Mouse (Mus musculus): ENCODE results near the gene Mob1a.

Mob1a gene

DNA sequence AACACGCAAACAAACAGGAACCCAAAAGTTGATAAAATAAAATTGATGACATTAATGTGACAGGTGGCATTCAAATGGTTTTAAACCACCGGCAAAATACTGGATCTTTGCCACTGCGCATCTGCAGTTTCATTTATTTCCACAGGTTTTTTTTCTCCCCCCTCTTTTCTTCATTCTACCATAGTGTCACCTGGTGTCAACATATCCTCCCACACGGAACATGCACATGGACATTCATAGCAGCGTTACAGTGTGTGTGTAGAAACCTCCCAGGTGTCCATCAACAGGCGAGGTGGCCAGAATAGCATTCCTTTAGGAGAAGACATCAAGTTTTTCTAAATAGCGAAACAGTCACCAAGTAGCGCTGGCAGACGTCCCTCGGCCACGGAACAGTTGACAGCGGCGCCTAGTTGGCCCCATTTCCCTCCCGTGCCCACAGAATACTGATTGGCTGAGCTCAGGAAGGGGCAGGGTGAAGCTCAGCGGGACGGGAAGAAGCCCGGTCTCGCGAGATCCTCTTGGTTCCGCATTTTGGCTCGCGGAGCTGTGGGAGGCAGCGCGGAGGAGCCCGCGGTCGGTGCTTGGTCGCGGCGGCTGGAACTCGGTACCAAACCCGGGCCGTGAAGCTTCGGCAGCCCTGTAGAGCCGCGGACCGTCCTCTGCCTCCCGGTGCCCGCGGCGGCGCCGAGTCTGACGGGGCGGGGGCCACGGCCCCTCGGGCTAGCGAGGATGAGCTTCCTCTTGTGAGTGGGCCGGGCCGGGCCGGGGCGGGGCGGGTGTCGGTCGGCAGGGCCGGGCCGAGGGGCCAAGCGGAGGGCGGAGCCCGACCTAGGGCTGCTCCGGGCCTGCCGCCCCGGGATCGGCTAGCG lies at the start of gene Mob1a, which contains the start of gene Mthfd2:
Gene Mob1a, plus strand, starts transcription at position 492 of the 869 bp plus-strand sequence.
Gene Mthfd2, minus strand, starts transcription at position 384 of the 869 bp plus-strand sequence.
- DNase-seq (ENCODE audit: extremely low spot score, low read depth, low spot score): peak; percentile 83

- no peak for DNase-seq (ENCODE audit: extremely low spot score, low read depth, low spot score)
These were observed 48.7 kb upstream of the Mob1a start for GRCm38 (mm10) chr6:83277151-83277550.

GRCm38 (mm10) chr6:83278881-83279280 lies 46.9 kb upstream of the Mob1a start:
- no peak for DNase-seq (ENCODE audit: extremely low spot score, low read depth, low spot score)

DNA sequence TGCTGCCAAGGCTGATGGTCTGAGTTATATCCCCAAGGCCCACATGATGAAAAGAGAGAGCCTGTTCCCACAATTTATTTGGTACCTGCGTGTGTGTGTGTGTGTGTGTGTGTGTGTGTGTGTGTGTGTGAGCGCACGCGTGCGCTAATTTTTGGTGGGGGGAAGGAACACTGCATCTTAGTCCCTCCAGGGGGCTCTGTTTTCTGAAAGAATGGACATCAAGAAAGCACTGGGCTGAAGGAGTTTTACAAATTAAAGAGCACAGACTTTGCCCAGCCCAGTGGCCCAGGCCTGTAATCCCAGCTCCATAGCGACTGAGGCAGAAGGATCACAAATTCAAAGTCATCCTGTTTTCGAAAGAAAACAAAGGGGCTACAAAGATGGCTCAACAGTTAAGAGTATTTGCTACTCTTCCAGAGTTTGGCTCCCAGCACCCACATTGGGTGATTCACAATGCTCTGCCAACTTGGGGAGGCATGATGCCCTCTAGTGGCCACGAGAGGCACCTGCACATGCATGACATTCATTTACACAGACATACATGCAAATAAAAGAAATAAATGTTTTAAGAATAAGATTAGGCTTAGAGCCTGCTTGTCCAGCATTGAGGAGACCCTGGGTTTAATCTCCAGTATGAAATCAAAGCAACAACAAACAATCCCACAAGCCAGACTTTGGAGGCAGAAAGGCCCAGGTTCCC lies 45.4 kb upstream of the Mob1a start:
- no peak for DNase-seq (ENCODE audit: extremely low spot score, low read depth, low spot score)

DNA sequence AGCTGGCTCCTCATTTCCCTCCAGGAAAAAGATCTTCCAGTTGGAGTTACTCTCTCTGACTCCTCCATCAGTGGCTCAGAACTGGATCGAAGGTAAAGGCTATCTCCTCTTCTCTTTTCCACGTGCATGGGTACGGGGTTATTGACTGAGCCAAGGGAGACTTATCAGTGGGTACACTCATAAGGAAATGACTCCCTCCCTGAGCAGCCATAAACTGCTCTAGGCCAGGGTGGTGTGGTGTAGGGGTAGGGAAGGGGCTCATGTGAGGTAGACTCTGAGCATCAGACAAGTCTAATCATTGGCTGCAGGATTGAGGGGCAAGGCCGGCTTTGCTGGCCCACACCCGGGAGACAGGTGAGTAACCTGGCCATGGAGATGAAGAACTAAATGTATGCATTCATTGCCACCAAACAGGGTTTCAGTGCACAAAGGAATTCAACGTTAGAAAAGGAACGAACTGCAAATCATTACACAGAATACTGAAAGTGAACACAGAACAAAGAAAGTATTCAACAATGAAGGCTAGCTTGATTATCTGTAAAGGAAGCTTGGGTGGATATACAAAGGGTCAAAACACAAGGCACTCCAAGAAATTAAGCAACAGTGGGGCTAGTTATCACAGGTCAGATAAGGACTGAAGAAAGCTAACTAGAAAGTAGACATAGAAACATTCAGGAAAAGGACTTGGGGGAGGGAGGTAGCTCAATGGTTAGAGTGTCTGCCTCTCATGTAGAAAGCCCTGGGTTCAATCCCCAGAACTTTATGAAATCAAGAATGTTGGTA lies 25.2 kb upstream of the Mob1a start:
- no peak for DNase-seq (ENCODE audit: extremely low spot score, low read depth, low spot score)

DNA sequence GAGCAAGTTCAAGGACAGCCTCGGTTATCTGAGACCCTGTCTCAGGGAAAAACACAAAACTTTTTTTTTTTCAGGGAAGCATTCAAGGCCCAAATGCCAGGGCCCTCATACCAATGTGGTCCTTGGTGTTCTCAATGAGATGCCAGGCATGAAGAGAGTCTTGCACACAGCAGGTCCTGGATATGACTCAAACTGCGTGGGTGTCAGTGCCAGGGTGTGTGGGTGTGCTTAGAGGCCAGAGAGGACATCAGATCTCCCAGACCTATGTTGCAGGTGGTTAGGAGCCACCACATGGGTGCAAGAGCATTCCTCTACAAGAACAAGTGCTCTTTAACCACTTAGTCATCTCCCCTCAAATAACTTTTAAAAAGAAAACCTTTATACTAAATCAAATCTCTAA lies 24.5 kb upstream of the Mob1a start:
- DNase-seq (ENCODE audit: extremely low spot score, low read depth, low spot score): no peak

- DNase-seq (ENCODE audit: extremely low spot score, low read depth, low spot score): no peak
These were observed 23.6 kb upstream of the Mob1a start for GRCm38 (mm10) chr6:83302264-83302663.

GRCm38 (mm10) chr6:83309017-83309416 lies 16.8 kb upstream of the Mob1a start:
- no peak for DNase-seq (ENCODE audit: extremely low spot score, low read depth, low spot score)

DNA sequence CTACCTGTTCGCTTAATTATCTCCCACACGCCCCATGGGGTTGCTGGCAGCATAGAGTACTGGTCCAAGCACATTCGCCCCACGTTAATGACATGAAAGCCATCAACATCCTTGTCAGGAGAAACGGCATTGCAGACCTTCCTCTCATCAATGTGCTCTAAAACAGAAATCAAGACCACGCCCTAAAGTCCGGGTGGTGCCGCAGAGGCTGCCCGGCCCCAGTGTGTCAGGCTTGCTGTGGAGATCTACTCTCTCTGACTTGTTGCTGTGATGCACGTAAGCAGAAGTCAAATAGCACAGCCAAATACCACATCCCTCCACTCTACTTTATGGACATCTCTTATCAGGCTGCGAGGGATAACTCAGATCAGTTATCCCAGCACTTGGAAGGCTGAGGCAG lies 14.6 kb upstream of the Mob1a start:
- no peak for DNase-seq (ENCODE audit: extremely low spot score, low read depth, low spot score)

- DNase-seq (ENCODE audit: extremely low spot score, low read depth, low spot score): no peak
These were observed 13.8 kb upstream of the Mob1a start for GRCm38 (mm10) chr6:83312021-83312420.

DNA sequence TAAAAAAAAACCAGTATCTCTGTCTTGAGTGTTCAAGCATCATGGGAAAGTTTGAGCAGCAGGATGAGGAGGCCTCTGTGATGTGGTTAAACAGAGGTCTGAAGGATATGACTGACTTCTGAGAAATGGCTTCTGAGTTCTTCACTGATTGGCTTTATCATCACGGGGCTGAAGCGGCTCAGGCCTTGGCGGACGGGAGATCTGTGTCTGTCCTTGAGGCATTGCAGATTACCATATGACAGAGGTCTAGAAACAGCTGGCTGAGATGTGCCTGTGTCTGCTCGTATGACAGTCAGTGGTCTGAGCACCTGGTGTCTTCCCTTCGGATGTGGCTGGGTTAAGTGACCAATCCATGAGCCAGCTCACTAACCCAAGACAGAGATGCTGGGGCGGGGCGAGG lies 13.3 kb upstream of the Mob1a start:
- no peak for DNase-seq (ENCODE audit: extremely low spot score, low read depth, low spot score)

DNA sequence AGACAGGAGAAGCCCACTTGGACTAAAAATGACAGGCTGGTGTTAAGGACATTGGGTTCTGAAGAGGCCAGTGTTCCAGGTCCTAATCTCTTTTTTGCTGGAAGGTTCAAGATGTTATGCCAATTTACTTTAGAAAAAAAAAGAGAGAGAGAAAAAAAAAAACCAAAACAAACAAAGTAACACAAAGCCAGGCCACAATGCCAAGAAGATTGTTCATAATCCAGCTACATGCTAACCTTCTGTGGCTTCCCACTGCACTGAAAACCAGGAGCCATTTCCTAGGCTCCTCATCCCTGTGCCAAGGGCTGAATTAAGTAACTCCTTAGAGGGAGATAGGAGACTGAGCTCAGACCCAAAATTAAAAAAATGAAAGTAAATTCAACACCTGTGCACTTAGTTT lies 10.5 kb upstream of the Mob1a start:
- DNase-seq (ENCODE audit: extremely low spot score, low read depth, low spot score): no peak

DNA sequence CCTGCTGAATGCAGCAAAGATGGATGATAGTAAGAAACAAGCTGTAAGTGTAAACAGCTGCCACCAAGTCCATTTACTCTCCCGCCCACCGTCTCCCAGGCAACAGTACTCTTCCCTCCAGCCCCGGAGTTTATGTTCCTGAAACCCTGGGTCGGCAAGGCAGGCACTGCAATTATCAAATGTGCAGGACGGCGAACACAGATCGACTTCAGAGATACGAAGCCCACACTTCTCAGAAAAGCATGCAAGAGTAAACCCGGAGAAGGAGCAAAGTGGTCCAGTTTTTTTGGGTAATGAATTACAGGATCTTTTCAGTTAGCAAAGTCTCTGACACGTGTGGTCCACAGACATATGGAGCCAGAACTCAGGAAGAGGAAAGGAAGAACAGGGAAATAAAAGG lies 9.8 kb upstream of the Mob1a start:
- no peak for DNase-seq (ENCODE audit: extremely low spot score, low read depth, low spot score)

- no peak for DNase-seq (ENCODE audit: extremely low spot score, low read depth, low spot score)
These were observed 8.6 kb upstream of the Mob1a start for GRCm38 (mm10) chr6:83317108-83317741.

DNA sequence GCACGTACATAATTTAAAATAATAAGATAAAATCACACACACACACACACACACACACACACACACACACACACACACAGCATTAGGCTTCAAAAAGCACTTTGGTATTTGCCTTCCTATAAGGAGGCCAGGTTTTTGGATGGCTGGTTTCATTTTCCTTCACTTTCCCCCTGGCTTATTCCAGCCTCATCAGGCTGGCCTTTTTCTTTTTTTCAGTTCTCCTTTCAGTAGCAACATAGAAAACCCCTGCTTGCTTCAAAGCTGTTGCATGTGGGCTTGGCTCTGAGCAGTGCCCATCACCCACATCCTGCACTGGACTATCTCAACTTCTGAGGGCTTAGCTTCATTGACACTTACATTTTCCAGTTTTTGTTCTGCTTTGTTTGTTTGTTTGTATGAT lies 3.9 kb upstream of the Mob1a start:
- DNase-seq (ENCODE audit: extremely low spot score, low read depth, low spot score): no peak

DNA sequence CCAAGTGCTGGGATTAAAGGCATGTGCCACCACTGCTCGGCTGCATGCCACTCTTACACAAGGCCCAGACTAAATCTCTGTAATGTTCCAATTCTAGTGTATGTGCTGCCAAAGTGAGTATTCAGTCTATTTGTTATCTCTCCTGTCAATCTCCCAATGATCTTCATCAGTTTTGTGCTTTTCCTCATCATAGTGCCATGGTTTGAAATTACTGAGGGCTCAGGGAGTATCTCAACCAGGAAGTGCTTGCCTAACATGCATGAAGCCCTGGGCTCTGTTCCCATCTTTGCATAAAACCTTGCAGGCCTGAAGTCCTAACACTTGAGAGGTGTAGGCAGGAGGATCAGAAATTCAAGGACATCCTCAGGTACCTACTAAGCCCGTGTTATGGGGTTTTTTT lies 3.0 kb upstream of the Mob1a start:
- no peak for DNase-seq (ENCODE audit: extremely low spot score, low read depth, low spot score)

DNA sequence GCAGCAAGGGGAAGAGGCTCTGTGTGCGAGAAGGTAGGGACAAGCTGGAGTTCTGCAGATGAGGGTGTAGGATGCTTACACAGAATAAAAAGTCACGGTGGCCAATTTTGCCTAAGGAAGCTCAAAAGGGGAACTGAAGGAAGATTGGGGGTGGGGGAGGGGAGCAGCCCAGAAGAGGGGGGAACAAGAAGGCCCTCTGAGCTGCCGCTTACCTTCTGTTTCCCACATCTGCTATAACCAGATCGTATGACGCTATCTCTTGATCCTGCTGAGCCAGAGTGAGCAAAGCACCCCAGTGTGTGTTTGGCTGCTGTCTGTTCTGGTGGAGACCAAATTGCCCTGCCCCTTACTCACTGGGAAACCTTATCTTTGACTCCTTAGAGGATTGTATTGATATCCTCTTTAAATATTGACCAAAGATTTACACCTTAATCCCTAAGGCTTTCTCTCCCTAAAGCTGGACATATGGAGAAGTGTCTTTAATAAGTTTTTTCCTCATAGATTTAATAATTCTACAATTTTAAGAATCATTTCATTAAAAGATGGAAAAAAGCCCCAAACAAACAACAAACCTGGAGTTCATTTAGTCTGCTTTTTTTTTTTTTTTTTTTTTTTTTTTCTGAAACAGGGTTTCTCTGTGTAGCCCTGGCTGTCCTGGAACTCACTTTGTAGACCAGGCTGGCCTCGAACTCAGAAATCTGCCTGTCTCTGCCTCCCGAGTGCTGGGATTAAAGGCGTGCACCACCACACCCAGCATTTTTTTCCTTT lies 2.0 kb upstream of the Mob1a start:
- DNase-seq (ENCODE audit: extremely low spot score, low read depth, low spot score): no peak

DNA sequence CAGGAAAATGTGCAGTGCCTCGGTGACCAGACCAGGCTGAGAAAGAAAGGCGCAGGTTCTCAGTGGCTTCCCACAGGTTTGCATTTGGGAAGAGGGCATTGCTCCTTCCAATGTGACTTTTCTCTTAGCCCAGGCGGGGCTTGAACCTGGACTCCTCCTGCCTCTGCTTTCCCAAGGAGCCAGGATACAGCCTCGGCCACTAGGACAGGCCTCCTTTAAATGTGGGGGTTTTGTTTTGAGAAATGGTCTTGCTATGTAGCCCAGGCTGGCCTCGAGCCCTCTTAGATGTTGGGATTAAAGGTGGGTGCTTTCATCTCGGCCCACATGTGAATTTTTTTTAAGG lies 549 bp downstream of the Mob1a start:
- no peak for DNase-seq (ENCODE audit: extremely low spot score, low read depth, low spot score)

DNA sequence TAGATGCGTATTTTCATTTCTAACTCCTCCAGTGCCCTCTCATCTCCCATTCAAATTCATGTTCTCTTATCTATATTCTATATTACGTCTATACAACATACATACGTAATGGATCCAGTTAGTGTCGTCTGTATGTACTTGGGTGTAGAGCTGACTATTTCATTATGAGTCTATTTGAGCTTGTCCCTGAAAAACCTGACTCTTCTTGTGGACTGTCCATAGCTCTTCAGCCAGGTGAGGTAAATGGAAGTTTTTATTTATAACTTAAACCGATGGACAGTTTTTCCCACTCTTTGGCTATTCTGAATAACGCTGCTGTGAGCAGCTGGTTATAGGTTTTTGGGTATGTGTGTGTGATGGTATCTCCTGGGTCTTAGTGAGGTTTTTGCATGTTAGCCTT lies 945 bp downstream of the Mob1a start:
- no peak for DNase-seq (ENCODE audit: extremely low spot score, low read depth, low spot score)

DNA sequence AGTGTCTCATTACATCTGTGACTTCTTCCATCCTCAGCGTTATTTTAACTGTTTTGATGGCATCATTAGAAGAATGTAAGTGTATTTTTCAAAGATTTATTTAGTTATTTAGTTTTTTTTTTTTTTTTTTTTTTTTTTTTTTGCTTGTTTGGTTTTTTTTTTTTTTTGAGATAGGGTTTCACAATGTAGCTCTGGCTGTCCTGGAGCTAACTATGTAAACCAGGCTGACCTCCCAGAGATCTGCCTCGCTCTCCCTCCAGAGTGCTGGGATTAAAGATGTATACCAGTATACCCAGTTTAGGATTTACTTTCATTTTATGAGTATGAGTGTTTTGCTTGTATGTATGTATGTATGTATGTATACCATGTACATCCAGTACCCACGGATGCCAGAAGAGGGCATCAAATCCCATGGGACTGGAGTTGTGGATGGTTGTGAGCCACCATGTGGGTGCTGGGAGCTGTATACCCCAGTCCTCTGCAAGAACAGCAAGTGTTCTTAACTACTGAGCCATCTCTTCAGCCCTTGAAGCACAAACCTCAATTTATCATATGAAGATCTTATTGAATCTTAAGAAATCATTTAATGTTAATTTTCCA lies 1.9 kb downstream of the Mob1a start:
- no peak for DNase-seq (ENCODE audit: extremely low spot score, low read depth, low spot score)

Measured in hindlimb bud, embryonic 11.5 days (tissue).